Mouse (Mus musculus) midbrain, embryonic 10.5 days (tissue): ENCODE results near the gene Adam23. TPM values are rescaled to one million over a fixed set of nuclear protein-coding genes. Genes with fewer than 3 reads are reported as not detected.

ENCODE experiments used
- DNase-seq: peaks from one replicate; pipeline ENCODE4 v3.0.0-alpha.2; 2017; ENCODE audit warnings: low spot score
- H3K27ac ChIP-seq: fragments of 300-500 bp; sonication (generic); replicated peaks from 2 replicates; pipeline ENCODE4 v1.5.1; 2016; ENCODE audit warnings: mild to moderate bottlenecking
- H3K27me3 ChIP-seq: fragments of 300-500 bp; sonication (generic); 2 replicates; pipeline ENCODE4 v1.6.1; 2016; ENCODE audit warnings: low read depth, mild to moderate bottlenecking; ENCODE audit not compliant: poor library complexity, severe bottlenecking
- H3K36me3 ChIP-seq: fragments of 300-500 bp; sonication (generic); 2 replicates; pipeline ENCODE4 v1.6.1; 2016; ENCODE audit warnings: mild to moderate bottlenecking, moderate library complexity
- H3K4me1 ChIP-seq: fragments of 300-500 bp; sonication (generic); 2 replicates; pipeline ENCODE4 v1.6.1; 2016
- H3K4me3 ChIP-seq: fragments of 300-500 bp; sonication (generic); 2 replicates; pipeline ENCODE4 v1.5.1; 2016; ENCODE audit warnings: mild to moderate bottlenecking, moderate library complexity
- H3K9me3 ChIP-seq: fragments of 300-500 bp; sonication (generic); replicated peaks from 2 replicates; pipeline ENCODE4 v1.6.1; 2016; ENCODE audit warnings: mild to moderate bottlenecking
- WGBS: fragments of 180-500 bp; shearing (Covaris S2); methylation state at CpG from one replicate; pipeline ENCODE4 v1.1.7; 2016; 5-methylcytosine and 5-hydroxymethylcytosine counted together
- polyA plus RNA-seq: library from polyadenylated mRNA; unstranded; fragments of >200 nt; fragmentation: Nextera tagmentation; extraction: Ambion mirVana; gene quantifications from 2 replicates; pipeline ENCODE4 v1.2.1, GENCODE M21; 2016

The Adam23 gene
- polyA plus RNA-seq = 4.2 and 5.9 TPM in 2 replicates

- WGBS = 0% methylated on average over 41 of the region's 41 CpGs
- DNase-seq = peak; percentile 72
- Histone ChIP-seq H3K36me3 (no peaks in the 10 kb centered on the region), H3K9me3 (no peaks in the 10 kb centered on the region), H3K4me3 (peak within 1 kb of the TSS; percentile 94), H3K27me3 (peaks cover 34% of the 10 kb centered on the region), H3K27ac (peak within 1 kb of the TSS; percentile 89), H3K4me1 (peaks cover 24% of the 10 kb centered on the region)
Measured at GRCm38 (mm10) chr1:63445656-63446046, at the start of gene Adam23. Adam23 (plus strand) TSS chr1:63445891.

- no peak overlapping the region for H3K4me3 ChIP-seq
- H3K9me3 ChIP-seq = no peaks in the 10 kb centered on the region
- DNase-seq = no peak
- H3K36me3 ChIP-seq = no peaks in the 10 kb centered on the region
- no peaks in the 10 kb centered on the region for H3K27me3 ChIP-seq
- no peak overlapping the region for H3K27ac ChIP-seq
- 84% methylated on average over 5 of the region's 5 CpGs for WGBS
- no peaks in the 10 kb centered on the region for H3K4me1 ChIP-seq
Measured at GRCm38 (mm10) chr1:63401130-63401529, 44.6 kb upstream of the Adam23 start.

DNA sequence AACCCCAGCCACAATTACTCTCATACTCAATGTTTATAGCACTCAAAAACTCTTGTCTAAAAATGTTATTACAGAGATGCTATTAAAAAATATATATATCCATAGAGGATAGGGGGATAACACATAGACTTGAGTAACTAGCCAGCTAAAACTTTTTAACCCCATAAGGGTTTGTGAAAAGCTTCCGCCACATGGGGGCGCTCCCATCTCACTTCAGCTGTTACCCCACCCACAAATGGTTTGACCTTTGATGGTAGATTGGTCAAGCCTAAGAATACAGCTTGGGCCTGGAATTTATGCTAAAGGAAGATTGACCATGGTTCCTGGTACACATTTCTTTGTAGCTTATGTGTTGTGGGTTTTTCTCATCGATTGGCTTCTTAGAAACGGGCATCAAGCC is 42.1 kb upstream of the Adam23 start:
- WGBS = 48% methylated on average over 4 of the region's 4 CpGs
- no peaks in the 10 kb centered on the region for H3K9me3 ChIP-seq
- no peak overlapping the region for H3K27ac ChIP-seq
- no peak overlapping the region for H3K4me3 ChIP-seq
- peak; percentile 22 for DNase-seq
- no peaks in the 10 kb centered on the region for H3K4me1 ChIP-seq
- no peaks in the 10 kb centered on the region for H3K27me3 ChIP-seq
- H3K36me3 ChIP-seq = no peaks in the 10 kb centered on the region

GRCm38 (mm10) chr1:63408344-63408743 is 37.3 kb upstream of the Adam23 start:
- H3K36me3 ChIP-seq = no peaks in the 10 kb centered on the region
- no peak overlapping the region for H3K27ac ChIP-seq
- no peaks in the 10 kb centered on the region for H3K27me3 ChIP-seq
- H3K4me3 ChIP-seq = no peak overlapping the region
- DNase-seq = no peak
- WGBS = 88% methylated on average over 6 of the region's 6 CpGs
- no peaks in the 10 kb centered on the region for H3K9me3 ChIP-seq
- H3K4me1 ChIP-seq = no peaks in the 10 kb centered on the region

- 89% methylated on average over 8 of the region's 8 CpGs for WGBS
- Histone ChIP-seq H3K4me1 (peaks cover 20% of the 10 kb centered on the region), H3K4me3 (no peak overlapping the region), H3K36me3 (no peaks in the 10 kb centered on the region), H3K27me3 (no peaks in the 10 kb centered on the region), H3K27ac (no peak overlapping the region), H3K9me3 (no peaks in the 10 kb centered on the region)
- DNase-seq = no peak
Measured at GRCm38 (mm10) chr1:63418491-63418890, 27.2 kb upstream of the Adam23 start.

DNA sequence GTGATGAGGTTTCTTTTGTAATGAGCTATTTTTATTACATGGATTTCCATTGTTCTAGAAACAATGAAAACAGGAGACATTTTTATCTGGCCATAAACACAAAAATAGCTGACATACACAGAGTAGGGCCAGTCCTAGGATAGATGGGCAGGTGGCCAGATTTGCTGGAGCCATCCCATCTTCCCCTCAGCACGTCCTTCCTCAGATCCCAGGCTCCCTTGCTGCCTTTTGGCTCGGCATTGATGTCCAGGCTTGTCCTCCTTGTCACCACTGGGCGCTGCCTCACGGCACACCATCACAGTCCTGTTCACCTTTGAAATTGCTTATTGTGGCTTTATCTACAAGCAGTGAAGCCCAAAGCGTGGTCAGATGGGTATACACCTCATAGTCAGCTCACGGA is 15.0 kb upstream of the Adam23 start:
- no peak overlapping the region for H3K4me3 ChIP-seq
- H3K36me3 ChIP-seq = no peaks in the 10 kb centered on the region
- no peaks in the 10 kb centered on the region for H3K9me3 ChIP-seq
- no peak overlapping the region for H3K27ac ChIP-seq
- DNase-seq = no peak
- H3K27me3 ChIP-seq = no peaks in the 10 kb centered on the region
- 83% methylated on average over 6 of the region's 6 CpGs for WGBS
- H3K4me1 ChIP-seq = peaks cover 2% of the 10 kb centered on the region; the same call in 1 of the 2 replicates

DNA sequence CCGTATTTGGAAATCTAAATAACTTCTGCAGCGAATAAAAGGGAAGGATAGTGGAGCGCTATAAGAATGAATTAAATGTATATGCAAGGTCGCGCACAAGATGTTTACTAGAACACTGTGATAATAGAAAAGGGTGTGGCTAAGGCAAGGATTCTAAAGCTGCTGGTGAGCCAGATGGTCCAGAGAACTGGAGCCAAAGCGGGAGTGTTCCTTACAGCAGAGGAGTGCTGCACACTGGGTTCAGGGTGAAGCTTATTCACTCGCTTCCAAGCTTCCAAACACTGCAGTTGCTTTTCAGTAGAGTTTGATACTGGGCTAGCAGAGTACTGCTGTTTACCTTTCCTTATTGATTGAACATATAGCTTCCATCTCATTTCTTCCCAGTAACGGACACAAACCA is 14.5 kb upstream of the Adam23 start:
- no peak for DNase-seq
- Histone ChIP-seq H3K4me3 (no peak overlapping the region), H3K9me3 (no peaks in the 10 kb centered on the region), H3K36me3 (no peaks in the 10 kb centered on the region), H3K27me3 (no peaks in the 10 kb centered on the region), H3K4me1 (peaks cover 2% of the 10 kb centered on the region; the same call in 1 of the 2 replicates), H3K27ac (no peak overlapping the region)
- WGBS = 93% methylated on average over 8 of the region's 8 CpGs

DNA sequence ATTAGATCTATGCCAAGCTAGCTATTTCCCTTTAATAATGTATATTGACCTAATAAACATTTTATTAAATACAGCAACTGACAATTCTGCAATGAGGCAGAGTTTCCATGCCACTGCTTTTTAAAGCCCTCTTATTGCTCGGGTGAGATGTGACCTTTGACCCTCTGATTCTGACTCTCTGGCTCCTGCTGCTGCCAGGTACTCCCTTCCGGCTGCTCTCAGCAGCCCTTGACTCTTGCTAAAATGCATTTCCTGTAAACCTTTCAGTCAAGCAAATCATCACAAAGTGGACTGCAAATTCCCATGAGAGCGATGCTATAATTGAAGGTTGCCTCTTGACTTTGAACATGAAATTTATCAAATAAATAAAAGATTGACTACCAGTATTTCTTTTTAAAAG is 13.8 kb upstream of the Adam23 start:
- Histone ChIP-seq H3K9me3 (no peaks in the 10 kb centered on the region), H3K4me3 (no peak overlapping the region), H3K36me3 (no peaks in the 10 kb centered on the region), H3K4me1 (peaks cover 2% of the 10 kb centered on the region; the same call in 1 of the 2 replicates), H3K27ac (no peak overlapping the region), H3K27me3 (no peaks in the 10 kb centered on the region)
- DNase-seq = no peak
- WGBS = 46% methylated on average over 3 of the region's 3 CpGs

DNA sequence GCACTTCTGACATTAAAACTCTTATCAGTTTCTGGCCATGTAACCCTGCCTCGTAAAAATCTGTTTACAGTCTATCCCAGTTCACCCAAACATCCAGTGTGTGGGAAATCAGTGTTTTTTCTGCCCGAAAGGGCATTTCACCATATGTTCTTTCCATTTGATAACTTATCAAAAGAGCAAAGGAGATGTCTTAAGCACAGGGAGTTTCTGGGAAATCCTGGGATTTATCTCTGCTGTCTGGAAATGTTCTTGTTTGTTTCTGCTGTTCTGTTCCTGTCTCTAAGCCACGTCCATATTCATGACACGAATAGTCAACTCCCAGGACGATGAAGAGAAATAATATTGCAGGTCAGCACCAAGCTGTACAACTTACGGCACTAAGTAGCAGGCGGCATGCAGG is 11.6 kb upstream of the Adam23 start:
- no peak for DNase-seq
- Histone ChIP-seq H3K27ac (no peak overlapping the region), H3K36me3 (no peaks in the 10 kb centered on the region), H3K27me3 (no peaks in the 10 kb centered on the region), H3K9me3 (no peaks in the 10 kb centered on the region), H3K4me3 (no peak overlapping the region), H3K4me1 (peaks cover 2% of the 10 kb centered on the region; the same call in 1 of the 2 replicates)
- WGBS = 79% methylated on average over 7 of the region's 7 CpGs

- no peak overlapping the region for H3K27ac ChIP-seq
- H3K36me3 ChIP-seq = no peaks in the 10 kb centered on the region
- DNase-seq = no peak
- H3K27me3 ChIP-seq = no peaks in the 10 kb centered on the region
- no peak overlapping the region for H3K4me3 ChIP-seq
- WGBS = 67% methylated on average over 3 of the region's 3 CpGs
- peaks cover 8% of the 10 kb centered on the region for H3K4me1 ChIP-seq
- no peaks in the 10 kb centered on the region for H3K9me3 ChIP-seq
Measured at GRCm38 (mm10) chr1:63437529-63437928, 8.2 kb upstream of the Adam23 start.

- WGBS = 62% methylated on average over 2 of the region's 2 CpGs
- DNase-seq = no peak
- Histone ChIP-seq H3K36me3 (no peaks in the 10 kb centered on the region), H3K9me3 (no peaks in the 10 kb centered on the region), H3K4me1 (peaks cover 24% of the 10 kb centered on the region), H3K4me3 (no peak overlapping the region), H3K27ac (no peak overlapping the region), H3K27me3 (peaks cover 23% of the 10 kb centered on the region)
Measured at GRCm38 (mm10) chr1:63442186-63442585, 3.5 kb upstream of the Adam23 start.

DNA sequence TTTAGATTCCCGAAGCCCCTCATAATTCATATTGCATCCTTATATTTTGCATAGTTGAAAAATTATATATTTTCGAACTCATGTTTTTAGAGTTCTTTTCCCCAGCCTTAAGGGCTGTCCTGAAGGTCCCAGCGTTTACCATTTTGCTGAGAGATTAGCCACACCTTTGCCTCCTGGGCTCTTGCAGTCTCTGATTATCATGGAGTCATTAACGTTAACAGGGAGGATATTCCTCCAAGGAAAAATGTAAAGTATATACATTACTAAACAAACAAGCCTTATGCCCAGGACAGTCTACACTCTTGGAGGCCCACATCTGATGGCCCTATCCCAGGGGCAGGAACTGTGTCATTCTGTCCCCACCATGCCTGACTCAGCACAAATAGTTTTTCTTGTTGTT is 3.1 kb upstream of the Adam23 start:
- peaks cover 24% of the 10 kb centered on the region for H3K4me1 ChIP-seq
- no peaks in the 10 kb centered on the region for H3K36me3 ChIP-seq
- no peak overlapping the region for H3K27ac ChIP-seq
- no peak for DNase-seq
- WGBS = 77% methylated on average over 4 of the region's 4 CpGs
- no peaks in the 10 kb centered on the region for H3K9me3 ChIP-seq
- peaks cover 28% of the 10 kb centered on the region for H3K27me3 ChIP-seq
- no peak overlapping the region for H3K4me3 ChIP-seq

GRCm38 (mm10) chr1:63445149-63445609 is 512 bp upstream of the Adam23 start:
- Histone ChIP-seq H3K27ac (peak overlapping the region; percentile 89), H3K9me3 (no peaks in the 10 kb centered on the region), H3K4me3 (peak overlapping the region; percentile 94), H3K36me3 (no peaks in the 10 kb centered on the region), H3K4me1 (peaks cover 24% of the 10 kb centered on the region), H3K27me3 (peaks cover 34% of the 10 kb centered on the region)
- WGBS = 57% methylated on average over 10 of the region's 10 CpGs
- DNase-seq = no peak
